8 mouse cellular contexts compared by ENCODE assay signal in genomic region chr1:72225720-72226171, GRCm38 (mm10). TPM values are rescaled to one million over a fixed set of nuclear protein-coding genes. Genes with fewer than 3 reads are reported as not detected.
DNase-seq lines count a peak whose midpoint lies in the region; ATAC-seq and TF ChIP-seq lines count a peak whose summit lies in the region.
"Not testable (repeated sequence)": the region's sequence is repeated elsewhere in the genome, so short reads cannot be mapped to it uniquely, and the experiment has no call there.

No protein-coding gene starts in this region.

- not testable (repeated sequence) for H3K9me3 ChIP-seq in megakaryocyte, embryonic 14.5 days

- peak; percentile 67 to 75 for DNase-seq in gastrocnemius, adult 8-10 months (ENCODE audit: low spot score in 2 of 2)
- peak; percentile 70 for DNase-seq in hindlimb bud, embryonic 11.5 days (ENCODE audit: extremely low spot score, low read depth, low spot score)
- DNase-seq in left cerebral cortex, adult 9 months (ENCODE audit: low spot score in 2 of 2): peak; percentile 66 to 74
- DNase-seq in right cerebral cortex, postnatal 10 days (ENCODE audit: low spot score in 2 of 2): peak; percentile 82 to 85
- peak; percentile 82 for DNase-seq in urinary bladder, postnatal 25 days (ENCODE audit: low spot score)

- TF ChIP-seq CTCF in cortical plate, adult 2 months (IDR thresholded peaks at IDR 0.05; ENCODE audit: extremely low read depth, insufficient read depth, low read length): not testable (repeated sequence)

- TF ChIP-seq POLR2A in cortical plate, adult 2 months (IDR thresholded peaks at IDR 0.05; ENCODE audit: extremely low read depth, insufficient read depth, low read length): peak; percentile 51; the same call in 1 of the 2 replicates

- peak; percentile 93 for ATAC-seq in activated CD4-positive, CD25-positive, alpha-beta regulatory T cell, adult 4 months

- H3K4me3 ChIP-seq in cortical plate, adult 2 months (ENCODE audit: insufficient read depth, low read length): peak overlapping the region; percentile 46
- peak overlapping the region; percentile 94 for H3K4me3 ChIP-seq in megakaryocyte, embryonic 14.5 days (replicated peaks)

- H3K27ac ChIP-seq in cortical plate, adult 2 months (ENCODE audit: insufficient read depth, low read length): not testable (repeated sequence)

- H3K27me3 ChIP-seq in megakaryocyte, embryonic 14.5 days (replicated peaks): peaks cover 36% of the 10 kb centered on the region

- H3K4me1 ChIP-seq in cortical plate, adult 2 months (ENCODE audit: control insufficient read depth, insufficient read depth, low read length): not testable (repeated sequence)
- H3K4me1 ChIP-seq in megakaryocyte, embryonic 14.5 days: peaks cover 23% of the 10 kb centered on the region

- H3K36me3 ChIP-seq in megakaryocyte, embryonic 14.5 days (replicated peaks; ENCODE audit: low read length): not testable (repeated sequence)

RNA-seq across cellular contexts. Expression of gene Mreg, which starts 13.6 kb away (rescaled TPM):
- polyA plus RNA-seq in activated CD4-positive, CD25-positive, alpha-beta regulatory T cell, adult 4 months (2017; shearing (Covaris generic)): under 1 TPM in 1 of 2 experiments, not detected in 1; 0.15 TPM
- polyA plus RNA-seq in cortical plate, adult 2 months (2012; rRNA removed): 3.2 and 3.8 TPM in 2 replicates
- 10 to 100 TPM; 35.8 to 50.4 (median 44.8) TPM for total RNA-seq in gastrocnemius, adult 8-10 months (2022)
- polyA plus RNA-seq in megakaryocyte, embryonic 14.5 days (2012; ENCODE audit: insufficient read depth, low replicate concordance): 0.26 TPM in 1 of 2 replicates, not detected in the other

RNA-seq across cellular contexts. Expression of gene Pecr, which starts 58.4 kb away (rescaled TPM):
- 1 to 10 TPM; 3.8 to 4.8 TPM for polyA plus RNA-seq in activated CD4-positive, CD25-positive, alpha-beta regulatory T cell, adult 4 months (2017; shearing (Covaris generic))
- 7.2 and 7.4 TPM in 2 replicates for polyA plus RNA-seq in cortical plate, adult 2 months (2012; rRNA removed)
- 10 to 100 TPM; 14.3 to 17.5 (median 15.7) TPM for total RNA-seq in gastrocnemius, adult 8-10 months (2022)
- 3.8 TPM in 1 of 2 replicates, not detected in the other for polyA plus RNA-seq in megakaryocyte, embryonic 14.5 days (2012; ENCODE audit: insufficient read depth, low replicate concordance)

RNA-seq across cellular contexts. Expression of gene Tmem169, which starts 58.4 kb away (rescaled TPM):
- polyA plus RNA-seq in activated CD4-positive, CD25-positive, alpha-beta regulatory T cell, adult 4 months (2017; shearing (Covaris generic)): under 1 TPM in 1 of 2 experiments, not detected in 1; 0.15 TPM
- polyA plus RNA-seq in cortical plate, adult 2 months (2012; rRNA removed): 15.9 and 18.2 TPM in 2 replicates
- total RNA-seq in gastrocnemius, adult 8-10 months (2022): not detected
- 0.03 TPM in 1 of 2 replicates, not detected in the other for polyA plus RNA-seq in megakaryocyte, embryonic 14.5 days (2012; ENCODE audit: insufficient read depth, low replicate concordance)

Comparison
In these comparisons a context has a peak if more than half of its experiments do, and no peak if none do; other contexts are left out.
1. RNA of gene Tmem169, which starts 58.4 kb away (polyA plus RNA-seq): 15.9 to 18.2 TPM in cortical plate, adult 2 months; 0.15 TPM in activated CD4-positive, CD25-positive, alpha-beta regulatory T cell, adult 4 months and 0.03 TPM in megakaryocyte, embryonic 14.5 days; every median in the first group is over 10 times any median in the second.
2. Peak in every context shown above with its lines, with median percentiles within 50 percentile points of each other: DNase-seq.